Mouse (Mus musculus) stomach, postnatal 0 days (tissue): ENCODE measurements around the gene Pkn3.

Experiments used
- CTCF ChIP-seq: IDR thresholded peaks from 2 replicates; pipeline ENCODE4 v1.5.1; 2016; ENCODE audit warnings: antibody characterized with exemption, low read depth, mild to moderate bottlenecking, moderate library complexity
- EP300 ChIP-seq: optimal IDR thresholded peaks from 2 replicates; pipeline ENCODE3; 2016; ENCODE audit warnings: antibody characterized with exemption

DNA sequence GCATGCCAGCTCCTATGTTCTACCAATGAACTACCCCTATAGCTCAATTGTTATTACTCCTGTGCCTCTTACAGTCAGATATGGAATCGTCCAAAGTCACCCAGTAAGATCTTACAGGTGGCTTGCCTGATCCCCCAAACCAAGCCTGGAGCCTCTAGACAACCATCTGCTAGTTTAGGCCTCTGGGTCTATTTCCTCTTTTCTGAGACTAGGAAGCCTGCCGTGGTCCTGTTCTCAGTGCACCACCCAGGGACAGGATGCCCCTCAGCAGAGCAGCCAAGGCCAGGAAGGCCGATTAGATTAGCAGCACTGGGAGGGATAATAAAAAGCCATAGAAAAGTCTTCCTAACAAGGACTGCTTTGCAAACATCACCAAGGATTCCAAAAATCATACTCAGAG is 27.7 kb upstream of the Pkn3 start:
- TF ChIP-seq CTCF (no peak), EP300 (no peak)
